Mouse (Mus musculus) megakaryocyte progenitor cell, adult 5-6 weeks (primary cell): ENCODE results near the gene Vmn1r188. TPM values are rescaled to one million over a fixed set of nuclear protein-coding genes. Genes with fewer than 3 reads are reported as not detected.
"Not testable (repeated sequence)": the region's sequence is repeated elsewhere in the genome, so short reads cannot be mapped to it uniquely, and the experiment has no call there.

Source experiments
- ATAC-seq: replicated peaks from 2 replicates; pipeline ENCODE4 v1.8.0; 2016; ENCODE audit warnings: mild to moderate bottlenecking, moderate TSS enrichment, inconsistent platforms; ENCODE audit not compliant: poor library complexity
- total RNA-seq, 2 experiments: library from RNA; stranded (forward) in 1 of 2; stranded (reverse) in 1 of 2; fragments of 157-497, 149-512 nt in 1 of 2; fragments of 200-1000 nt in 1 of 2; gene quantifications; 2 replicates each; pipeline versions ENCODE4 v1.2.3 to v1.2.4; 2015 to 2017

Gene Vmn1r188
- total RNA-seq, 2 experiments from 2014 or later: not detected

DNA sequence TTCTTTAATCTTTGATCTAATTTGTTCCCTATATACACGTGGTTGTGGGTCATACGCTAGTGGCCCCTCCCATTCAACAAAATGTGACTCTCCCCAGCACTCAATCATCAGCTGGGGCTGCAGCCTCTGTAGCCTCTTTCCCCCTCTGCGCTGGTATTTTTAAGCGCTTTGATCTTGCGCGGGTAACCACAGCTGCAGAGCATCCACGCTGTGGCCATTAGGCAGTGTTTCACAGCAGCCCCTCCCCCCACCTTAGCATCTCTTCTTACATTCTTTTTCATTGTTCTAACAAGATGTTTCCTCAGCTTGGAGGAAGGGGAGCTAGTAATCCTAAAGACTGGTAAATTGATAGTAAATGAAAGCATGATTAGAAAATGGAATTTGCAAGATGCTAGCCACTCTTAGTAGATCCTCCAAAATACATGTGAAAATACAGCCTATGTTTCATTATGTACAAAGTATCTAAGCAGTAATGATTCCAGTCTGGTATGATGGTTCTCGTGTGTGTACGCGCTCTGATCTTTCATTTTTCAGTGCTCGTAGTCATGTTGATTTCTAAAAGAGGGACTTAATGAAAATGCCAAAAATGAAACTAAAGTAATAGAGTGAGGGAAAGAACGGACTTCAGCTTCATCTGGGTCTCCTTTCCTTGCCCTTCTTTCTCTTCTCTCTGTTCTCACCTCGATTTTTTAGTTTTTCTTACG, 34.4 kb upstream of the Vmn1r188 start:
- peak; percentile 32 for ATAC-seq

DNA sequence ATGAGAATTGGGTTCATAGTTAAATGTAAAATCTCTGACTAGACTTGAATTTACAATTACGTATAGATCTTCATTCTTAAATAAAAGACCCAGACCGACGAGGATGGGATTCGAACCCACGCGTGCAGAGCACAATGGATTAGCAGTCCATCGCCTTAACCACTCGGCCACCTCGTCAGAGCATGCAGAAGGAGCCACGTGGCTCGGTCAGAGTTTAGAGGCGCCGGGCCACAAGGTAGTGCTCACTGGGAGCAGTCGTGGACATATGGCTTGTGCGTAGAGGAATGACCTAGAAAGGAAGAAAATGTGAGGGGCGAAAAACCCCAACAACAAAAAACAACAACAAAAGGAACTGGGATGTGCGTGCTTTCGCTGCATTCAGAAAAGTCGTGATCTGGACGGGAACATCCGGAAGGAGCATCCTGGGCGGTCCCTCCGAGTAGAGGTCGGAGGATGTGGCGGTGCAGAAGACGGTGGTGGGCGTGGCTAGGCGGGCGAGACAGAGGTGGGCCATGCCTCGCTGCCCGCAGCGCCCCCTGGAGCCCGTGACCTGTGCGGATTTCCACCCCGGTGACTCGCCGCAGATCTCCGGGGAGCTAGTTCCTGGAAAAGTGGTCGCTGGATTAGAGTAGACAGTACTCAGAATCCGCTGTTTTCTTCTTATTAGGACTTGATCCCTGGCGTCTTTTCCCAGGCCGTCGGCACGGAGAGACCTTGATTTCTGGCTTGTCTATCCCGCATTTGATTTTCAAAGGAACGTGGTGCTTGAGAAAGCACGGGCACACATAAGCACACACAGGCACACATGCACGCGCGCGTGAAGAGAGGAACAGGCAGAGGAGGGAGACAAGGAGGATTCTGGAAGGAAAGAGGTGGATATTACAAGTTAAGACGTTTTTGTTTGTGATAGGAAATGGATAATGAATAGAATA, 33.4 kb upstream of the Vmn1r188 start:
- ATAC-seq: peak; percentile 91

GRCm38 (mm10) chr13:22051523-22051859, 32.7 kb upstream of the Vmn1r188 start:
- no peak for ATAC-seq

DNA sequence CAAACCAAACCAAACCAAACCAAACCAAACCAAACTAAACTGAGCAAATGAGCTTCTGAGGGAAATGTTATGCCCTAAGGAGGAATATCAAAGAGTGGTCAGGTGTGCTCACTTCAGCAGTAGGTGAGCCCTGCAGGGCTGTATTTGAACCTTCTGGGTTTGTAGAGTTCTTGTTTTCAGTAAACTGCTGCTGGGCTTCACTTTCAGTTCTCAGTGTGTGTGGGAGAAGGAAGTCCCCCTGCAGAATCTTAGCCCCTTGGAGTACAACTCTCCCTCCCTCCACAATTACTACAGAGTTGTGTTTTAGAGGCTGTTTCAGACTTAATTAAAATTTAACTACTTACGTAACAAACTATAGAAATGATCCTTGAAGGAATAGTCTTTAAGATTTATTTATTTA, 30.5 kb upstream of the Vmn1r188 start:
- ATAC-seq: no peak

DNA sequence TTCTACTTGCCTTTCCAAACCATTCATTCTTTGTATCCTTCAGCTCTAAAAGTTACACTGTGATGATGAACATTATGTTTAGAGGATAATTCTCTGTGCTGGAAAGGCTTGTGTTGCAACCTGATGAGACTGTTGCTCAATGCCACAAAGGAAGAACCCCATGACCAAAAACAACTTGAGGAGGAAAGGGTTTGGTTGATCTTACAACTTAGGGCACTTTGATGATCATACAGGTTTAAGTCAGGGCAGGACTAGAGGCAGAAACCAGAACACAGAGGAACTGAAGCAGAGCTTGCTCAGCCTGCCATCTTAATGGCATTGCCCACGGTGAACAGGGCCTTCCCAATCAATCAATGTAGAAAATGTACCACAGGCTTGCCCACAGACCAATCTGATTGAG, 22.8 kb upstream of the Vmn1r188 start:
- ATAC-seq: peak; percentile 80

DNA sequence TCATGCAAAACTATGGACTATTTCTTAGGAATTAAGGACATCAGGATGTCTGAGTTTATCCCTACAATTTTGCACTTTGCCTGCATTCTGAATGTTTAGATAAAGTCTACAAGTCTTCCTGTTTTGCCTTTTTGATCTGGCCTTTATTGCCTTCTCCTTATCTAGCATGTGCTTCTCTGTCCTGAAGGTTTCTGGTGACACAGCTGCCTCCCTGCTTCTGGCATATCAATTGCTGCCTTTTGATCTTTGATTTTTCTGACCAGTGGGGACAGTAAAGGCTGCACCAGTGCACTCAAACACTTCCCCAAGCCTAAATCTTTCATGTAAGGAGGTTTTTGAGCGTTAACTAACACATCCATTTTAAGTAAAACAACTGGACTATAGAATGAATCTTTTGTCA, 20.8 kb upstream of the Vmn1r188 start:
- ATAC-seq: no peak

- not testable (repeated sequence) for ATAC-seq
These were observed 21.5 kb downstream of the Vmn1r188 start, which contains the start of gene Vmn1r189 for GRCm38 (mm10) chr13:22105724-22106123. TSS of gene Vmn1r189 (minus strand) at chr13:22105824.

DNA sequence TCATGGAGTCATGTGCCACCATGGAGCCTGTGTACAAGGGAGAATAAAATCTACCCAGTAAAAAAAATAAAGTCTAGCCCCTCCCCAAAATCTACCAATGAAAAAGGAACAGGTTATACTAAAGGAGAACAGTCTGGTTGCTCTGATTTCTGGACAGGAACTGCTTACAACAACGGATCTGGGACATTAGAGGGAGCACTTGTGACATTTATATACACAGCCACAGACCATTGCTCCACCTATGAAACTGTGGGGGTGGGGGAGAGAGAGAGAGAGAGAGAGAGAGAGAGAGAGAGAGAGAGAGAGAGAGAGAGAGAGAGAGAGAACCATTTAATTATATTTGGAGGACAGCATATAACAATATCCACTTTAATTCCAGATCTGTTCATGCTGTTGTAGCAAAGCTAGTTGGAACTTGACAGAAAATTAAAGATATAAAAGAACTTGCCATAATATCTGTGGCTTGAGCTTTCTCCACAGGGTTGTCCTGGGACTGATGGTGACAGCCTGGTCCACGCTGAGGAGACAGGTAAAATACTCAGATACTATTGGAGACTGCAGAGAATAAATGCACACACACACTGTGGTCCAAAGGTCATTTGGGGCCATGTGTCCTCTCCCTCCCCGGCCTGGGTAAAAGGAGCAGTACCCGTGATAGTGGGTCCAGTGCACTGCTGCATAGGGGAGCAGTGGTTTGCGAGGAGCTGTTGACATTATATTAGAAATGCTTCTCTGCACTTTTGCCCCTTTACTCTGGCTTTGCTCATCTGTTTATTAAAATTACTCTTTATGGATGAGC, 52.5 kb downstream of the Vmn1r188 start:
- ATAC-seq: not testable (repeated sequence)

Other genes with a start within 250 kb of the Vmn1r188 start
- gene Zfp184, start 139.3 kb upstream of the Vmn1r188 start, total RNA-seq (2015): 13.3 and 16.1 TPM in 2 replicates
- 9.2 and 15.1 TPM in 2 replicates for gene Zfp184, start 139.3 kb upstream of the Vmn1r188 start, total RNA-seq (2017)
- gene Pom121l2, start 103.2 kb upstream of the Vmn1r188 start, total RNA-seq (2015): 0.05 and 0.25 TPM in 2 replicates
- gene Pom121l2, start 103.2 kb upstream of the Vmn1r188 start, total RNA-seq (2017): 0.10 TPM in 1 of 2 replicates, not detected in the other
- 17.0 and 19.9 TPM in 2 replicates for gene Prss16, start 74.7 kb upstream of the Vmn1r188 start, total RNA-seq (2015)
- 11.4 and 12.2 TPM in 2 replicates for gene Prss16, start 74.7 kb upstream of the Vmn1r188 start, total RNA-seq (2017)
- gene Hist1h2ah, start 48.9 kb upstream of the Vmn1r188 start, total RNA-seq (2015): 1.9 and 2.2 TPM in 2 replicates
- gene Hist1h2ah, start 48.9 kb upstream of the Vmn1r188 start, total RNA-seq (2017): 923 and 1,838 TPM in 2 replicates
- gene Hist1h2bk, start 48.6 kb upstream of the Vmn1r188 start, total RNA-seq (2015): 65.4 and 83.1 TPM in 2 replicates
- 1,827 and 2,239 TPM in 2 replicates for gene Hist1h2bk, start 48.6 kb upstream of the Vmn1r188 start, total RNA-seq (2017)
- gene Hist1h4i, start 43.1 kb upstream of the Vmn1r188 start, total RNA-seq (2015): 38.4 and 42.3 TPM in 2 replicates
- gene Hist1h4i, start 43.1 kb upstream of the Vmn1r188 start, total RNA-seq (2017): 83.0 and 89.0 TPM in 2 replicates
- 21.6 and 36.7 TPM in 2 replicates for gene Hist1h2ag, start 41.5 kb upstream of the Vmn1r188 start, total RNA-seq (2015)
- gene Hist1h2ag, start 41.5 kb upstream of the Vmn1r188 start, total RNA-seq (2017): 1,156 and 1,370 TPM in 2 replicates
- gene Hist1h2bj, start 41.2 kb upstream of the Vmn1r188 start, total RNA-seq (2015): 66.7 and 68.0 TPM in 2 replicates
- 642 and 843 TPM in 2 replicates for gene Hist1h2bj, start 41.2 kb upstream of the Vmn1r188 start, total RNA-seq (2017)
- gene Vmn1r189, start 21.4 kb downstream of the Vmn1r188 start, total RNA-seq (2015): not detected in 2 replicates
- gene Vmn1r189, start 21.4 kb downstream of the Vmn1r188 start, total RNA-seq (2017): not detected in 2 replicates
- gene Vmn1r191, start 99.5 kb downstream of the Vmn1r188 start, total RNA-seq (2015): not detected in 2 replicates
- gene Vmn1r191, start 99.5 kb downstream of the Vmn1r188 start, total RNA-seq (2017): not detected in 2 replicates
- not detected in 2 replicates for gene Vmn1r192, start 106.7 kb downstream of the Vmn1r188 start, total RNA-seq (2015)
- gene Vmn1r192, start 106.7 kb downstream of the Vmn1r188 start, total RNA-seq (2017): not detected in 2 replicates
- gene Vmn1r193, start 138.7 kb downstream of the Vmn1r188 start, total RNA-seq (2015): not detected in 2 replicates
- gene Vmn1r193, start 138.7 kb downstream of the Vmn1r188 start, total RNA-seq (2017): not detected in 2 replicates
- gene Vmn1r194, start 159.8 kb downstream of the Vmn1r188 start, total RNA-seq (2015): not detected in 2 replicates
- not detected in 2 replicates for gene Vmn1r194, start 159.8 kb downstream of the Vmn1r188 start, total RNA-seq (2017)
- not detected in 2 replicates for gene Vmn1r195, start 186.1 kb downstream of the Vmn1r188 start, total RNA-seq (2015)
- gene Vmn1r195, start 186.1 kb downstream of the Vmn1r188 start, total RNA-seq (2017): not detected in 2 replicates
- gene Vmn1r196, start 205.5 kb downstream of the Vmn1r188 start, total RNA-seq (2015): not detected in 2 replicates
- not detected in 2 replicates for gene Vmn1r196, start 205.5 kb downstream of the Vmn1r188 start, total RNA-seq (2017)
- gene Vmn1r197, start 240.1 kb downstream of the Vmn1r188 start, total RNA-seq (2015): not detected in 2 replicates
- not detected in 2 replicates for gene Vmn1r197, start 240.1 kb downstream of the Vmn1r188 start, total RNA-seq (2017)